Mouse (Mus musculus): ENCODE measurements around the gene Dis3l.

Gene Dis3l

DNA sequence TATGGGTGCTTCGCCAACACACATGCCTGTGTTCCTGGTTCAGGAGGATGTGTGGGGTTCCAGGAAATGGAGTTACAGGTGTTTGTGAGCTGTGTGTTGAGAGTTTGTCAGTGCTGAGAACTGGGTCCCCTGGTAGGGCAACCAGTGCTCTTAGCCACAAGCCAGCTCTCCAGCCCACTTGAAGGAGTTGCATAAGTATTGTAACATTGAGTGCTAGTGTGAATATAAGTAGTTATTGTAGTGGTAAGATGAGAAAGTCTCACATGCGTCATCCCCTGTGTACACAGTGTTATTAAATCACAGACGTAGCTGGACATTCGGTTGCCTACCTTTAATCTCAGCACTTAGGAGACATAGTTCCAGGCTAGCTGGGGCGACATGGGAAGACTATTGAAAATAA, 81.2 kb downstream of the Dis3l start:
- DNase-seq (ENCODE audit: low read depth, low spot score), result no peak

Measured in ES-CJ7 (cell line).